Mouse (Mus musculus) bone marrow macrophage, adult 2 months (primary cell): ENCODE data around the gene Ric1.

Experiments
- CTCF ChIP-seq: IDR thresholded peaks from 2 replicates; pipeline ENCODE4 v1.5.1; 2012; ENCODE audit warnings: low read depth, mild to moderate bottlenecking, low read length, moderate library complexity
- POLR2A ChIP-seq: IDR thresholded peaks from 2 replicates; pipeline ENCODE4 v1.6.1; 2012; ENCODE audit warnings: mild to moderate bottlenecking, low read depth, low read length, borderline replicate concordance

GRCm38 (mm10) chr19:29484537-29484936 is 37.5 kb upstream of the Ric1 start:
- TF ChIP-seq CTCF (no peak), POLR2A (no peak)
